Mouse (Mus musculus) lung, embryonic 14.5 days (tissue): ENCODE data around the gene Avil. TPM values are rescaled to one million over a fixed set of nuclear protein-coding genes. Genes with fewer than 3 reads are reported as not detected.

Experiments used
- ATAC-seq: fragments of 200-750 bp; cut with Nextera tagmentation; 2 replicates; pipeline ENCODE4 v1.8.0; 2017; ENCODE audit warnings: mild to moderate bottlenecking, moderate TSS enrichment, moderate library complexity; ENCODE audit not compliant: insufficient read depth
- DNase-seq: peaks from one replicate; pipeline ENCODE4 v3.0.0-alpha.2; 2015
- H3K27ac ChIP-seq: fragments of 300-500 bp; sonication (generic); 2 replicates; pipeline ENCODE4 v1.5.1; 2014; ENCODE audit warnings: low read depth, mild to moderate bottlenecking, moderate library complexity
- H3K27me3 ChIP-seq: fragments of 300-500 bp; sonication (generic); 2 replicates; pipeline ENCODE4 v1.6.1; 2014; ENCODE audit warnings: low read length, control low read depth; ENCODE audit not compliant: insufficient read depth
- H3K36me3 ChIP-seq: fragments of 300-500 bp; sonication (generic); 2 replicates; pipeline ENCODE4 v1.6.1; 2014; ENCODE audit warnings: control low read depth; ENCODE audit not compliant: insufficient read depth
- H3K4me1 ChIP-seq: fragments of 300-500 bp; sonication (generic); 2 replicates; pipeline ENCODE4 v1.6.1; 2014; ENCODE audit warnings: antibody characterized with exemption, control low read depth; ENCODE audit not compliant: insufficient read depth
- H3K4me2 ChIP-seq: fragments of 300-500 bp; sonication (generic); 2 replicates; pipeline ENCODE4 v1.6.1; 2014; ENCODE audit warnings: mild to moderate bottlenecking
- H3K4me3 ChIP-seq: fragments of 300-500 bp; sonication (generic); 2 replicates; pipeline ENCODE4 v1.5.1; 2014; ENCODE audit warnings: low read depth, low read length
- H3K9ac ChIP-seq: fragments of 300-500 bp; sonication (generic); 2 replicates; pipeline ENCODE4 v1.6.1; 2014
- H3K9me3 ChIP-seq: fragments of 300-500 bp; sonication (generic); 2 replicates; pipeline ENCODE4 v1.6.1; 2016; ENCODE audit warnings: low read depth, low read length, control low read depth
- CTCF ChIP-seq: IDR thresholded peaks from 2 replicates; pipeline ENCODE4 v1.5.1; 2016; ENCODE audit warnings: antibody characterized with exemption, low read depth
- WGBS: fragments of 180-500 bp; shearing (Covaris S2); extraction: QIAGEN DNeasy Blood & Tissue Kit; methylation state at CpG from one replicate; pipeline ENCODE4 v1.1.7; 2014; 5-methylcytosine and 5-hydroxymethylcytosine counted together
- polyA plus RNA-seq: library from polyadenylated mRNA; unstranded; fragments of >200 nt; fragmentation: Nextera tagmentation; extraction: Ambion mirVana; gene quantifications from 2 replicates; pipeline ENCODE4 v1.2.1, GENCODE M21; 2014

Gene Avil
- polyA plus RNA-seq, 1 experiment from 2014 or later = 0.13 TPM

DNA sequence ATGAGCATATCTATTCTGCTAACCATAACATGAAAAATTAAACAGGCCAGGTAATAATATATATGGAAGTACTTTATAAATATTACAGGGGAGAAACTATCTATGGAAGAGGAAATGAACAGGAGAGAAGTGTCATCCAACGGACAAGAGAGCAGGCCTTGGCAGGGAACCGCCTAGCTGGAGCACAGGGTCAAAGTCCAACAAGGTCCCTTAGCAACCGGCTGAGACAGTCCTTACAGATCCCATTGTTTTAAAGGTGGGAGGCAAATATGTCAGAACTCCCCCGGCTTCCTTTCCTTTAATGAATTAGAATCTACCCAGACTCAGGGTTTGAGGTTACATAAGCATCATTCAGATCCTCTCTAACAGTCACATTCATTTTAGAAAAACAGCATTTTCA, 23.4 kb upstream of the Avil start:
- H3K9ac ChIP-seq = no peak overlapping the region
- H3K9me3 ChIP-seq = no peaks in the 10 kb centered on the region
- 45% methylated on average over 4 of the region's 4 CpGs for WGBS
- TF ChIP-seq CTCF = no peak
- no peak for ATAC-seq
- no peaks in the 10 kb centered on the region for H3K27me3 ChIP-seq
- peaks cover 28% of the 10 kb centered on the region for H3K4me1 ChIP-seq
- H3K27ac ChIP-seq = no peak overlapping the region
- H3K4me2 ChIP-seq = no peak overlapping the region
- DNase-seq = no peak
- 0 out of 2 replicates have a peak, but pooled peaks cover 13% of the 10 kb centered on the region for H3K36me3 ChIP-seq
- no peak overlapping the region for H3K4me3 ChIP-seq

DNA sequence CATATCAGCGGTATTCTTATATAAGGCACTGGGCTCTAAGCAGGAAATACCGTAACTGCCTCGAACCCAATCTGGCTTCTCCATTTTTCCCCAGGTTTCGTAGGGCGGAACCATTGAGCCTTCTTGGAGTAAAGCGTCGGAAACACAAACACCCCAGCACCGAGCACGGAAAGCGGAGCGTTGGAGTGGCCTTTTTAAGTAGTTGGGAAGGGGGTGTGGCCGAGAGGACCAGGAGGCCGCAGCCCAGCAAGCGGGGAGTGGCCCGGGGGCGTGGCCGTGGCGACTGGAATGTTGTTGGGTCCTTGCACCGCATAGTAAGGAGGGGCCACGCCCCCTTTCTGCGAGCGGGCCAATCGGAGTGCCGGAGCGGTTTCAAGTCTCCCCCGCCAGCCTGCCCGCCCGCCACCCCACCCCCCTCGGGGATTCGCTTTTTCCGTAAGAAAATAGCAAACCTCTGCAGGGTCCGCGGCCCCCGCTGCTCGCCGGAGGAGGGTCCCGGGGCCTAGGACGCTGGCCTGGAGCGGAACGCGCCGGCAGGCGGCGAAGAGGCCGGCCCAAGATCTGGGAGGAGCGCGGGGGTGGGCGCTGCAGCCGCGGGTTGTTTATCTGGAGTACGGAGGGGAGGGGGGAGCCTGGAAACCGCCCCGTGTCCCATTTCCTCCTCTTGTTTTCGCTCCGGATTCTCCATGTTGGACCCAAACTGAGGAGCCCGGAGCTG, 22.1 kb upstream of the Avil start, which contains the start of gene Ctdsp2:
TSS of gene Ctdsp2 (plus strand) at position 441 of the 718 bp plus-strand sequence.
- no peak; the same call in 1 of the 2 replicates for TF ChIP-seq CTCF
- DNase-seq = peak; percentile 100
- H3K27me3 ChIP-seq = no peaks in the 10 kb centered on the region
- peak; percentile 89 for ATAC-seq
- peak within 1 kb of the TSS; percentile 91 for H3K4me2 ChIP-seq
- no peaks in the 10 kb centered on the region for H3K9me3 ChIP-seq
- peak within 1 kb of the TSS; percentile 95 for H3K4me3 ChIP-seq
- H3K4me1 ChIP-seq = peaks cover 31% of the 10 kb centered on the region
- under 1% methylated on average over 56 of the region's 56 CpGs for WGBS
- H3K27ac ChIP-seq = peak within 1 kb of the TSS; percentile 100
- peaks cover 18% of the 10 kb centered on the region; the same call in 1 of the 2 replicates for H3K36me3 ChIP-seq
- peak within 1 kb of the TSS; percentile 96 for H3K9ac ChIP-seq

DNA sequence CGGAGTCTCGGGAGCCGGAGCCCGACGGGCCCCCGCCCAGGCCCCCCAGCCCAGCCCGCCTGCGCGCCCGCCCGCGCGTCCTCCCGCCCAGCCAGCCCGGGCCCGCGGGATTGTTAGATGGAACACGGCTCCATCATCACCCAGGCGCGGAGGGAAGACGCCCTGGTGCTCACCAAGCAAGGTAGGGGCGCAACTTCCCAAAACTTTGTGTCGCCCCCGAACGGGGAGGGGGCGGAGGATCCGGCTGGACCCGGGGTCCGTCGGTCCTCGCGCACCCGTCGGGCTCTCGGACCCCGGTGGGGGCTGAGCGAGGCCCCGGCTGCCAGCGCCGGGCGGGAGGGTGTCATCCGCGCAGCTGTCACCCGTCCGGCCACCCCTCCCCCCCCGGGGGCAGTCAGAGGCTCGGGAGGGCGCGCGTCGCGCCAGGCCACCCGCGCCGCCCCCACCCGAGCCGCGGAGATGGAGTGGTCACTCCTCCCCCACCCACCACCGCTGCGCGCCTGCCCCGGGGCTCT, 21.3 kb upstream of the Avil start:
- TF ChIP-seq CTCF = no peak
- peak overlapping the region; percentile 91 for H3K4me2 ChIP-seq
- no peaks in the 10 kb centered on the region for H3K27me3 ChIP-seq
- WGBS = under 1% methylated on average over 35 of the region's 62 CpGs
- ATAC-seq (peak; percentile 17), DNase-seq (peak; percentile 78)
- H3K36me3 ChIP-seq = peaks cover 18% of the 10 kb centered on the region; the same call in 1 of the 2 replicates
- peak overlapping the region; percentile 95 for H3K4me3 ChIP-seq
- peak overlapping the region; percentile 96 for H3K9ac ChIP-seq
- H3K27ac ChIP-seq = peak overlapping the region; percentile 100
- H3K4me1 ChIP-seq = peaks cover 38% of the 10 kb centered on the region
- H3K9me3 ChIP-seq = no peaks in the 10 kb centered on the region

DNA sequence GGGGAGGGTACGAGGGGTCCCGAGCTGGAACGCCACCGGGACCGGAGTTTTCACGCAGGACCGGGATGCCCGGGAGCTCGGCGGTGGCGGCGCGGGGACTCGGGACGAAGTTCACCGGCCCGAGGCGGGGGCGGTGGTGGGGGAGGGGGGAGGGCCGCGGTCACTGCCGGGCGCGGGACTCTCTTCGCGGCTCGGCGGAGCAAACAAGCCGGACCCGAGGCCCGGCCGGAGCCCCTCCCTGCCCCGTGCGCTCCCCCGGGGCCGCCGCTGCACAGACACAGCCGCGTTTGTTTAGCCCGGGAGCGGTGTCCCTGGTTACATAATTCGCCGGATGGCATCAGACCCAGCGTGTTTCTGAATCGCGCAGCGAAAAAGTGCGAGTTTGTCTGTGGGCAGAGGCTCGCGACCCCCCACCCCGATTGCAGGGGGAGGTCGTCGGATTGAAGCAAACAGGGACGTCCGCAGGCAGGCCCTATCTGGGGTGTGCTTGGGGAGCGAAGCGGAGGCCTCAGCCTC, 20.8 kb upstream of the Avil start:
- Histone ChIP-seq H3K4me1 (peaks cover 43% of the 10 kb centered on the region), H3K9ac (peak overlapping the region; percentile 96), H3K27me3 (no peaks in the 10 kb centered on the region), H3K27ac (peak overlapping the region; percentile 100), H3K36me3 (peaks cover 22% of the 10 kb centered on the region; the same call in 1 of the 2 replicates), H3K4me2 (peak overlapping the region; percentile 91), H3K4me3 (peak overlapping the region; percentile 95), H3K9me3 (no peaks in the 10 kb centered on the region)
- DNase-seq = peak; percentile 59
- under 1% methylated on average over 51 of the region's 57 CpGs for WGBS
- ATAC-seq = no peak
- TF ChIP-seq CTCF = no peak

DNA sequence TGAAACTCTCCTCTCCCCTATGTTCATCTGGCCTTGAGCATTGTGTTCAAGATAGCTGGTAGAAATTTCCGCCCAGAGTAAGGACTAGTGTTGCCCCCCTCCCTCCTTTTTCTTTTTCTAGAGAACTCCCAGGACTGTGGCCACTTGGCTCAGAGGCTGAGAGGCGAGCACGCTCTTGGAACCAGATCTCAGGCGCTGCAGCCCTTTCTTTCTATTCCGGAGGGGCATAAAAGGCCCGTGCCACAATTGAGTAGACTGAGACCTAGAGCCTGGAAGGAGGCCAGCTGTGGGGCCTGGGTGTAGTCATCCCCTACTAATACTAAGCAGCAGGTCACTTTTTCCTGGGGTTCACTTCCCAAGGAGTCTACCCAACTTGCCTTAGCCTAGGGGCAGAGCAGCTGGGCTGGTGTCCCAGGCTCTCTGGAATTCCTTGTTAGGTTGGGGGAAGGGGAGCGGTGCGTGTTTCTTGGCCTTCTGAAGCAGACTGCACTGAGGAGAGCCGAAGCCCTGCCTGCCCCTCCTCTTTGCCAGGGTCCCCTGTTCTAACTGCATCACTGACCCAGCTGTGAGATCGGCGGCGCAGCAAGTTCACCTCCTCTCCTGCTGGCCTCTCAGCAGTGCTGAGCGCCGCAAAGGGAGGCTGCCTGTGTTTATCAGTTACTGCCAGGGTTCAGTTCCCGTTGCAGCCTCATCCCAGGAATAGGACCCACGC, 20.1 kb upstream of the Avil start:
- H3K27me3 ChIP-seq = no peaks in the 10 kb centered on the region
- H3K9ac ChIP-seq = peak overlapping the region; percentile 96
- peak overlapping the region; percentile 91 for H3K4me2 ChIP-seq
- peak overlapping the region; percentile 95 for H3K4me3 ChIP-seq
- peak; percentile 3; the same call in 1 of the 2 replicates for ATAC-seq
- H3K27ac ChIP-seq = peak overlapping the region; percentile 100
- 2% methylated on average over 16 of the region's 16 CpGs for WGBS
- peaks cover 47% of the 10 kb centered on the region for H3K4me1 ChIP-seq
- H3K9me3 ChIP-seq = no peaks in the 10 kb centered on the region
- H3K36me3 ChIP-seq = peaks cover 27% of the 10 kb centered on the region; the same call in 1 of the 2 replicates
- peak; percentile 75 for DNase-seq
- TF ChIP-seq CTCF = no peak

DNA sequence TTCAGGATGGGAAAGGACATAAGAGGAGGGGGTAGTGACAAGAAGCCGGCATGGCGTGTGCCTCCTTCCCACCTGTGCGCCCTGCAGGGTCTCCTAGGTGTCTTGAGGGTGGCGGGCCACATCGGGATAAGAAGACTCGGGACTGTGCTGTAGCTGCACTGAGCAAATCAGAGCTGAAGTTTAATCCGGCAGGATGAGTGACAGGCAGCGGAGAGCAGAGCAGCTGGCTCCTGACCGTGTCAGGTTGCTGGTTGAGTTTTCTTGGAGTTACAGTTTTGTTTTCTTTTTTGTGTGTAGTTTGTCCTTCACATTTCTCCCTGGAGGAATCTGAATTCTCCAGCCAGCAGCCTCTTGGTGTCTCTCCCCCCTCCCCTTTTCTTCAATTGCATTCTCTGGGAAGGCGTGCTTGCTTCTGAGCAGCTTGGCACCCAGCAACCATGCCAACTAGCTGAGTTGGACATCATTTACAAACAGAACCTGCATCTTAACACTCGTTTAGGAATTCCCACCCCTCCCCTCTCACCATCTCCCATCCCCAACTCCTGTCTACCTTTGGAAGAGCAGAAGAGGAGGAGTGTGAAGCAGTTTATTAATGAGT, 19.5 kb upstream of the Avil start:
- H3K27me3 ChIP-seq = no peaks in the 10 kb centered on the region
- peaks cover 27% of the 10 kb centered on the region; the same call in 1 of the 2 replicates for H3K36me3 ChIP-seq
- DNase-seq (no peak), ATAC-seq (no peak)
- H3K9ac ChIP-seq = peak overlapping the region; percentile 96
- peak overlapping the region; percentile 100 for H3K27ac ChIP-seq
- H3K9me3 ChIP-seq = no peaks in the 10 kb centered on the region
- H3K4me1 ChIP-seq = peaks cover 48% of the 10 kb centered on the region
- peak overlapping the region; percentile 95 for H3K4me3 ChIP-seq
- peak overlapping the region; percentile 91 for H3K4me2 ChIP-seq
- no peak for TF ChIP-seq CTCF
- WGBS = 8% methylated on average over 11 of the region's 11 CpGs
